Mouse (Mus musculus) right cerebral cortex, postnatal 14 days (tissue): ENCODE data around the gene Cyp27b1.

Experiments used
- DNase-seq: peaks from one replicate; pipeline ENCODE4 v3.0.0; 2022

Cyp27b1 gene

DNA sequence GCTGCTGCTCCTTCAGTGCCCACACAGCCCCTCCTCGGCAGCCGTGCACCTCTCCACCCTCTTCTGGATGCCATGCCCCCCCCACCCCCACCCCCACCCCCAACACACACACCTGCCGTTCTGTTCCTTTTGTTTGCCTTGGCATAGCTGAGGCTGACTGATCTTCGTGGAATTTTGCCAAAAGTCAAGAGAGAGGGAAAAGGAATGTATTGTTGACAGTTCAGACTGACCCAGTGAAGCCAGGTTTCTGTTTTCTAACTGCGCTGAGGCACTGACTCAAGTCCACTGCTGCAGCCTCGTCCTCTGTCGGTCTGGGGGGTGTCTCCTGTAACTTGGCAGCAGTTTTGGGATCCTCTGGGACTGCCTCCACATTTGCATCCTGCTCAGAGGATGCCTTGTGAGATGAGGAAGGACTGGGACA is 46.3 kb downstream of the Cyp27b1 start:
- DNase-seq = no peak

DNA sequence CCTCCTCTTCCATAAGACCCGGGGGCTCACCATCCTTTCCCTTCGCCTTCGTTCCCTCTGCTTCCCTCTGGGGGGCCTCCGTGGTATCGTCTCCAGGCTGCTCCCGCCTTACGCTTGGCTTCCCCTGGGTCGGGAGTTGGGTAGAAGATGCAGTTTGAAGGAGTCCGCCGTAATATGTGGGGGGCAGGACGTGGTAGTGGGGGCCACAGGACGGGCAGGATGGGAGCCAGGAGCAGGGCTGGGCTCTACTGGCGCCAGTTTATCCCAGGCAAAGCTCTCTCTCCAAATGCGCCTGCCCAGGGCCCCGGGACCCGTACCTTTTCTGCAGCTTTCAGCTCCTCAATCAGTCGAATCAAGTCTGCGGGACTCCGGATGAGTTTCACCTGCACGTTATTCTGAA is 50.5 kb downstream of the Cyp27b1 start:
- no peak for DNase-seq

- no peak for DNase-seq
Measured at GRCm38 (mm10) chr10:127099191-127099590, 51.1 kb downstream of the Cyp27b1 start.

DNA sequence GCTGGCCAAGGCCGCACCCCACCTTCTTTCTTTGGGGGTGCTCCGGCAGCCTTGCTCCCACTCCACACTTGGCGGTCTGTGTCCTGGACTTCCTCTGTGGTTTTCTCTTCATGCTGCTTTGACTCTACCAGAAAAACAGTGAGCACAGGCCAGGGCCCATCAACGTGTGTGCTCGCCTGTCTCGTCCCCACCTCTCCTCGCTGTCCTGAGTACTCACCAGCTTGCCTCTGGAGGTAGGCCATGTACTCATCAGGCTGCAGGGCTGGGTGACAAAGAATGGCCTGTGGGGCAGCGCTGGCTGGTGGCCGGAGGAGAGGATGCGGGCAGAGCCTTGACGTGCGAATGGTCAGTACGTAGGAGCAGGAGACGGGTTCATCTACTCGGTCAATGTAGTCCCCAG is 51.8 kb downstream of the Cyp27b1 start:
- DNase-seq = no peak

DNA sequence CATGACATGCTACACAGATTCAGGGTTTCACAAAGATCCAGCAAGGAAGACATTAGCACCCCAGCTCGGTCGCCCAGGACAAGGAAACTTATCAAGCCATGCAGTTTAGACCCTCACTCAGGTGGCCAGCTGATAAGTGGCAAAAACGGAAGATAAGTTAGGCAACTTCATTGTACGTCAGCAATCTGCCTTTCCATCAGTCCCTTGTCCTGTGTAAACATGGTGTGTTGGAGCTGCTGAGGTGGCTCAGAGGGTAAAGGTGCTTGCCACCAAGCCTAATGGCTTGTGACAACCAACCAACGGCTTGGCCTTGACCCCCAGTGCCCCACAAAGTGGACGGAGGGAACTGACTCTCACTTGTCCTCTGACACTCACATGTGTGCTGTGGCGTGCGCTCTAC is 52.4 kb downstream of the Cyp27b1 start:
- DNase-seq = no peak

GRCm38 (mm10) chr10:127101151-127101550 is 53.1 kb downstream of the Cyp27b1 start:
- no peak for DNase-seq
